Mouse (Mus musculus) CH12.LX (cell line): ENCODE results near the gene Scyl3. TPM values are rescaled to one million over a fixed set of nuclear protein-coding genes. Genes with fewer than 3 reads are reported as not detected.
A peak's percentile ranks its signal among the peaks of the same experiment; 100 is the strongest.

Experiments
- DNase-seq: peaks from one replicate; pipeline ENCODE4 v3.0.0-alpha.2; 2013; ENCODE audit errors: extremely low read depth
- H3K27ac ChIP-seq: 2 replicates; pipeline ENCODE4 v1.5.1; 2012; ENCODE audit warnings: low read depth, mild to moderate bottlenecking, control low read depth, moderate library complexity; ENCODE audit not compliant: insufficient read depth
- H3K27me3 ChIP-seq: replicated peaks from 2 replicates; pipeline ENCODE3; 2012; ENCODE audit warnings: inconsistent platforms
- H3K36me3 ChIP-seq, 2 experiments: replicated peaks in 1 of 2; 2 replicates each; pipeline versions ENCODE3 to v1.6.1; 2012; ENCODE audit warnings: inconsistent platforms in 1 of 2, low read length in 1 of 2, mild to moderate bottlenecking in 1 of 2, mixed read lengths in 1 of 2, moderate library complexity in 1 of 2; ENCODE audit not compliant: control insufficient read depth in 1 of 2, insufficient read depth in 1 of 2
- H3K4me1 ChIP-seq, 2 experiments: 2 replicates each; pipeline ENCODE4 v1.6.1; 2012; ENCODE audit warnings: inconsistent platforms in 1 of 2, moderate library complexity in 1 of 2; ENCODE audit not compliant: insufficient read depth in 2 of 2, control insufficient read depth in 1 of 2
- H3K4me2 ChIP-seq: 2 replicates; pipeline ENCODE4 v1.6.1; 2012; ENCODE audit warnings: low read depth, mild to moderate bottlenecking, control low read depth; ENCODE audit not compliant: poor library complexity, insufficient read depth, severe bottlenecking
- H3K4me3 ChIP-seq, 3 experiments: fragments of 150-350 bp in 1 of 3; sonication (generic) in 1 of 3; replicated peaks in 1 of 3; 2 replicates each; pipeline versions ENCODE3 to v1.5.1; 2011 to 2012; ENCODE audit warnings: low read depth in 2 of 3, low read length in 2 of 3, mild to moderate bottlenecking in 2 of 3, moderate library complexity in 2 of 3, control low read depth in 1 of 3, improper control_type of control experiment in 1 of 3, inconsistent platforms in 1 of 3, mixed read lengths in 1 of 3; ENCODE audit not compliant: poor library complexity in 1 of 3
- H3K79me2 ChIP-seq: replicated peaks from 2 replicates; pipeline ENCODE4 v1.6.1; 2012; ENCODE audit warnings: mild to moderate bottlenecking, moderate library complexity; ENCODE audit not compliant: control insufficient read depth, poor library complexity, insufficient read depth, severe bottlenecking; ENCODE audit errors: extremely low read depth
- H3K9ac ChIP-seq: 2 replicates; pipeline ENCODE4 v1.6.1; 2012; ENCODE audit warnings: low read depth, mild to moderate bottlenecking, control low read depth, moderate library complexity; ENCODE audit not compliant: insufficient read depth
- H3K9me3 ChIP-seq: replicated peaks from 2 replicates; pipeline ENCODE3; 2012; ENCODE audit warnings: low read length, inconsistent platforms, mixed read lengths
- BHLHE40 ChIP-seq: IDR thresholded peaks from 2 replicates; pipeline ENCODE4 v1.6.1; 2011; ENCODE audit warnings: mild to moderate bottlenecking, low read depth, low read length, improper control_type of control experiment
- CHD1 ChIP-seq: IDR thresholded peaks from 2 replicates; pipeline ENCODE4 v1.6.1; 2012; ENCODE audit warnings: low read depth, low read length, improper control_type of control experiment, inconsistent platforms
- CHD2 ChIP-seq: IDR thresholded peaks from 2 replicates; pipeline ENCODE4 v1.6.1; 2011; ENCODE audit warnings: low read length, improper control_type of control experiment
- CTCF ChIP-seq, 2 experiments: IDR thresholded peaks in 1 of 2; conservative IDR thresholded peaks in 1 of 2; 2 replicates each; pipeline ENCODE4 v1.5.1; 2011 to 2012; ENCODE audit warnings: low read depth in 2 of 2, low read length in 2 of 2, improper control_type of control experiment in 1 of 2, inconsistent platforms in 1 of 2, mild to moderate bottlenecking in 1 of 2, moderate library complexity in 1 of 2
- EP300 ChIP-seq: IDR thresholded peaks from 2 replicates; pipeline ENCODE4 v1.6.1; 2011; ENCODE audit warnings: low read length, improper control_type of control experiment
- ETS1 ChIP-seq: conservative IDR thresholded peaks from 2 replicates; pipeline ENCODE4 v1.6.1; 2012; ENCODE audit warnings: low read depth, mild to moderate bottlenecking, inconsistent platforms, low read length, improper control_type of control experiment, moderate library complexity
- HCFC1 ChIP-seq: IDR thresholded peaks from 2 replicates; pipeline ENCODE4 v1.6.1; 2012; ENCODE audit warnings: low read depth, mild to moderate bottlenecking, inconsistent platforms, low read length, improper control_type of control experiment
- IRF4 ChIP-seq: IDR thresholded peaks from 2 replicates; pipeline ENCODE4 v1.6.1; 2014; ENCODE audit warnings: low read depth, mild to moderate bottlenecking, inconsistent platforms, low read length, improper control_type of control experiment
- KAT2A ChIP-seq: IDR thresholded peaks from 2 replicates; pipeline ENCODE4 v1.6.1; 2012; ENCODE audit warnings: low read length, improper control_type of control experiment, inconsistent platforms; ENCODE audit not compliant: insufficient replicate concordance
- MAFK ChIP-seq: IDR thresholded peaks from 2 replicates; pipeline ENCODE4 v1.6.1; 2011; ENCODE audit warnings: low read length, improper control_type of control experiment; ENCODE audit not compliant: insufficient replicate concordance
- MEF2A ChIP-seq: IDR thresholded peaks from 2 replicates; pipeline ENCODE4 v1.6.1; 2014; ENCODE audit warnings: low read depth, mild to moderate bottlenecking, inconsistent platforms, low read length, improper control_type of control experiment, borderline replicate concordance
- MXI1 ChIP-seq: IDR thresholded peaks from 2 replicates; pipeline ENCODE4 v1.6.1; 2011; ENCODE audit warnings: mild to moderate bottlenecking, low read depth, low read length, improper control_type of control experiment
- MYC ChIP-seq: IDR thresholded peaks from 2 replicates; pipeline ENCODE4 v1.6.1; 2011; ENCODE audit warnings: low read depth, mild to moderate bottlenecking, improper control_type of control experiment, low read length
- NELFE ChIP-seq: IDR thresholded peaks from 2 replicates; pipeline ENCODE4 v1.6.1; 2011; ENCODE audit warnings: low read depth, low read length, improper control_type of control experiment
- NRF1 ChIP-seq: IDR thresholded peaks from 2 replicates; pipeline ENCODE4 v1.6.1; 2014; ENCODE audit warnings: low read depth, mild to moderate bottlenecking, inconsistent platforms, low read length, improper control_type of control experiment, moderate library complexity
- PAX5 ChIP-seq: IDR thresholded peaks from 2 replicates; pipeline ENCODE4 v1.6.1; 2012; ENCODE audit warnings: low read length, inconsistent platforms, mixed read lengths
- POLR2A ChIP-seq: IDR thresholded peaks from 2 replicates; pipeline ENCODE4 v1.6.1; 2011; ENCODE audit warnings: low read depth, mild to moderate bottlenecking, improper control_type of control experiment, low read length
- POLR2AphosphoS2 ChIP-seq: IDR thresholded peaks from 2 replicates; pipeline ENCODE4 v1.6.1; 2011; ENCODE audit warnings: low read depth, low read length, improper control_type of control experiment
- RAD21 ChIP-seq: IDR thresholded peaks from 2 replicates; pipeline ENCODE4 v1.6.1; 2011; ENCODE audit warnings: low read depth, mild to moderate bottlenecking, low read length, improper control_type of control experiment, moderate library complexity
- RCOR1 ChIP-seq: conservative IDR thresholded peaks from 2 replicates; pipeline ENCODE4 v1.6.1; 2012; ENCODE audit warnings: low read depth, mild to moderate bottlenecking, inconsistent platforms, low read length, improper control_type of control experiment
- SMC3 ChIP-seq: IDR thresholded peaks from 2 replicates; pipeline ENCODE4 v1.6.1; 2011; ENCODE audit warnings: low read depth, low read length, improper control_type of control experiment
- TBP ChIP-seq: conservative IDR thresholded peaks from 2 replicates; pipeline ENCODE4 v1.6.1; 2011; ENCODE audit warnings: low read depth, low read length, improper control_type of control experiment
- TCF12 ChIP-seq: IDR thresholded peaks from 2 replicates; pipeline ENCODE4 v1.6.1; 2014; ENCODE audit warnings: low read depth, mild to moderate bottlenecking, inconsistent platforms, low read length, improper control_type of control experiment
- USF1 ChIP-seq: IDR thresholded peaks from 2 replicates; pipeline ENCODE4 v1.6.1; 2014; ENCODE audit warnings: low read depth, mild to moderate bottlenecking, inconsistent platforms, low read length, improper control_type of control experiment
- ZMIZ1 ChIP-seq: IDR thresholded peaks from 2 replicates; pipeline ENCODE4 v1.6.1; 2012; ENCODE audit warnings: low read depth, mild to moderate bottlenecking, inconsistent platforms, low read length, improper control_type of control experiment
- ZNF384 ChIP-seq: IDR thresholded peaks from 2 replicates; pipeline ENCODE4 v1.6.1; 2012; ENCODE audit warnings: low read depth, low read length, improper control_type of control experiment, inconsistent platforms
- dilution Hi-C: fragments of 300-500 bp; cut with MboI; formaldehyde crosslinking; loops from 2 replicates; pipeline ENCODE4 v1.14.3; 2020; ENCODE audit warnings: low sequenced_read_pairs; ENCODE audit not compliant: extremely low pct_unique_long_range_greater_than_20kb, extremely low pct_ligation_motif_present
- in situ Hi-C: fragments of 300-500 bp; cut with MboI; formaldehyde crosslinking; loops from 3 replicates; pipeline ENCODE4 v1.14.3; 2019; ENCODE audit warnings: low sequenced_read_pairs, low pct_ligation_motif_present, low pct_unique_long_range_greater_than_20kb, mixed read lengths
- polyA plus RNA-seq: library from polyadenylated mRNA; unstranded; fragments of >175 nt; gene quantifications from 2 replicates; pipeline ENCODE4 v1.2.1, GENCODE M21; 2012; ENCODE audit warnings: low read depth; ENCODE audit not compliant: insufficient read length
- total RNA-seq, 2 experiments: library from RNA; depleted of rRNA; stranded (reverse); fragments of 300-350 nt in 1 of 2; fragments of >200 nt in 1 of 2; gene quantifications; 2 replicates each; pipeline ENCODE4 v1.2.3; 2012 to 2014

The Scyl3 gene
- total and polyA plus RNA-seq, 3 experiments: 11.9 to 22.2 (median 16.1) TPM

DNA sequence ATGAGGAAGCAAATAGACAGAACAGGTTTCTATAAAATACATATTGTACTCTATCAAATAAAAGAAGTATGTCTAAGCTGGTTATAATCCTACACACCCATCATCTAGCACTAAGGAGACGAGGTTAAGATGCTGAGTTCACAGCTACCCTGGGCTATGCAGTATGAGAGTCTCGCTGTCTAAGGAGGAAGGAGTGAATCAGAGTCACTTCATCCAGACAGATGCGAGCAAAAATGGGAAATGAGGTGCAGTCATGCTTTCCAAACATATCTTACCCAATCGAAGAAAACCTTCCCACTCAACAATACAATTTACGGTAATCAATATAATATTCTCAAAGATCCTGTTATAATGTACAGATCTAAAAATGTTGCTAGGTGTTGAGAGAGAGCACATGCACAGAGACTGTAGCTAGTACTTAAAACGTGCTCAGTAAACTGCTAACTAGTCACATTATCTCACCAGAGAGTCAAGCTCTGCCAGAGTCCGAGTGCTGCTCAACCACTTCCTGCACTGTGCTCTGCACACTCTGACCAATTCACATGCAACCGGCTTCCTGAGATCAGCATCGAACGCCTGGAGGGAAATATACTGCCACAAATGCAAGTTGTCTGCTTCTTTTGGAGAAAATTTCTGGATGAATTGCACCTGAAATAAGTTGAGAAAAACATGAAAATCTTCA, 35.2 kb downstream of the Scyl3 start:
- no peaks in the 10 kb centered on the region for H3K27me3 ChIP-seq
- dilution Hi-C loops (no loop called here), in situ Hi-C loops (no loop called here)
- H3K9me3 ChIP-seq: no peaks in the 10 kb centered on the region
- no peak for DNase-seq
- TF ChIP-seq USF1 (no peak), BHLHE40 (no peak), POLR2A (no peak), POLR2AphosphoS2 (no peak), TCF12 (no peak), TBP (no peak), CTCF (conservative IDR thresholded peaks at IDR 0.05 in 1 of 2, IDR thresholded peaks at IDR 0.05 in 1 of 2; ENCODE audit: low read depth in 2 of 2, low read length in 2 of 2) (no peak), MEF2A (no peak), RAD21 (no peak), HCFC1 (no peak), PAX5 (no peak), ZNF384 (no peak), IRF4 (no peak), EP300 (no peak), CHD2 (no peak)
- peaks cover 22 to 53% of the 10 kb centered on the region in 2 experiments for H3K36me3 ChIP-seq
- H3K4me1 ChIP-seq: no peaks in the 10 kb centered on the region
- H3K9ac ChIP-seq: no peak overlapping the region
- H3K27ac ChIP-seq: no peak overlapping the region
- no peaks in the 10 kb centered on the region for H3K79me2 ChIP-seq
- H3K4me3 ChIP-seq: no peak overlapping the region
- H3K4me2 ChIP-seq: no peak overlapping the region

DNA sequence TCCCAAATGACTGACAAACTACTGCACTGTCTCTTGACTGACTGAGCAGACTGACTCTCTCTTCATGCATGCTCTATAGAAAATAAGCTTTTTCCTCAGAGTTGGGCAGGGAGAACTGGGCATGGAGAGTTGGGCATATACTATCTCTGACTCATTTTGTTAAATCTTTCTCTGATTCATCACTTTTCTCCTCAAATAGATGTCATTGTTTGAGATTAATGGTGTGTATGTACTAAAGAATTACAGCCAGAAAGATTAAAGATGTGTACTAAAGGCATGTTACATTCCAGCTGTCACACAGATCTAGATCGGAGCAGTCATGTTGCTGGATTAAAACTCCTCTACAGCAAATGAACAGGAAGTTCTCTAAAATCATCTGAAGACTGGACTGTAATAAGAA, 45.6 kb downstream of the Scyl3 start:
- peaks cover 14 to 38% of the 10 kb centered on the region in 2 experiments for H3K36me3 ChIP-seq
- H3K27me3 ChIP-seq: no peaks in the 10 kb centered on the region
- no peaks in the 10 kb centered on the region for H3K9me3 ChIP-seq
- H3K9ac ChIP-seq: no peak overlapping the region
- H3K79me2 ChIP-seq: no peaks in the 10 kb centered on the region
- dilution Hi-C loops (no loop called here), in situ Hi-C loops (no loop called here)
- H3K4me1 ChIP-seq: peaks cover 0 to 12% of the 10 kb centered on the region in 2 experiments; a peak in 2 of 4 replicates
- H3K4me3 ChIP-seq: no peak overlapping the region
- no peak overlapping the region for H3K27ac ChIP-seq
- no peak for DNase-seq
- no peak overlapping the region for H3K4me2 ChIP-seq
- TF ChIP-seq USF1: no peak
- TF ChIP-seq, all 38 proteins: peak for 0

DNA sequence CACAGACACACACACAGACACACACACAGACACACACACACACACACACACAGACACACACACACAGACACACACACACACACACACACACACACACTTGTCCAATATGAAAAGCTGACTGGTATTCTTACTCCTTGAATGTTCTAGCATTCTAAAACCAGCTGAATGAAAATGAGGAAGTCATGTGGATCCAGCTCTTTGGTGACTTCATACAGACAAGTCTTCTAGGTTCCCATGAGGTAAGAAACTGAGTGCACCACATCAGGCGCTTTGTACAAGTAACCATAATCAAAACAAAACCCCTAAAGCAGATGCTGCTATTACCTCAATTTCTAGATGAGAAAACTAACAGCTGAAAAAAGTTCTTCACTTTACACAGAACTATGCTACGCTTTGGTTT, 46.2 kb downstream of the Scyl3 start:
- Histone ChIP-seq H3K4me1 (peaks cover 0 to 12% of the 10 kb centered on the region in 2 experiments; a peak in 2 of 4 replicates), H3K4me2 (no peak overlapping the region), H3K27ac (no peak overlapping the region), H3K36me3 (peaks cover 12 to 41% of the 10 kb centered on the region in 2 experiments), H3K9me3 (no peaks in the 10 kb centered on the region), H3K79me2 (no peaks in the 10 kb centered on the region), H3K27me3 (no peaks in the 10 kb centered on the region), H3K9ac (no peak overlapping the region), H3K4me3 (no peak overlapping the region)
- dilution Hi-C loops: no loop called here
- DNase-seq: peak; percentile 27
- no peak for TF ChIP-seq ETS1
- no peak for TF ChIP-seq MAFK
- no peak for TF ChIP-seq SMC3
- no peak for TF ChIP-seq USF1
- TF ChIP-seq TBP: no peak
- TF ChIP-seq NELFE: no peak
- no peak for TF ChIP-seq CHD1
- TF ChIP-seq MEF2A: no peak
- TF ChIP-seq RAD21: no peak
- no peak for TF ChIP-seq NRF1
- no peak for TF ChIP-seq ZMIZ1
- TF ChIP-seq POLR2A: no peak
- TF ChIP-seq MYC: no peak
- TF ChIP-seq EP300: no peak
- TF ChIP-seq ZNF384: no peak
- TF ChIP-seq RCOR1: no peak
- no peak for TF ChIP-seq KAT2A
- no peak for TF ChIP-seq PAX5
- TF ChIP-seq MXI1: no peak
- in situ Hi-C loops: no loop called here
